Mouse (Mus musculus) spleen, adult 2 months (tissue): ENCODE measurements around the gene Numbl.

Experiments used
- CTCF ChIP-seq: fragments of 200-500 bp; IDR thresholded peaks from 2 replicates; pipeline ENCODE4 v1.5.1; 2011; ENCODE audit warnings: mild to moderate bottlenecking, inconsistent platforms; ENCODE audit not compliant: insufficient read depth, insufficient read length, insufficient replicate concordance; ENCODE audit errors: extremely low read depth
- POLR2A ChIP-seq: fragments of 200-500 bp; IDR thresholded peaks from 2 replicates; pipeline ENCODE4 v1.6.1; 2011; ENCODE audit warnings: low read depth, low read length, inconsistent platforms

DNA sequence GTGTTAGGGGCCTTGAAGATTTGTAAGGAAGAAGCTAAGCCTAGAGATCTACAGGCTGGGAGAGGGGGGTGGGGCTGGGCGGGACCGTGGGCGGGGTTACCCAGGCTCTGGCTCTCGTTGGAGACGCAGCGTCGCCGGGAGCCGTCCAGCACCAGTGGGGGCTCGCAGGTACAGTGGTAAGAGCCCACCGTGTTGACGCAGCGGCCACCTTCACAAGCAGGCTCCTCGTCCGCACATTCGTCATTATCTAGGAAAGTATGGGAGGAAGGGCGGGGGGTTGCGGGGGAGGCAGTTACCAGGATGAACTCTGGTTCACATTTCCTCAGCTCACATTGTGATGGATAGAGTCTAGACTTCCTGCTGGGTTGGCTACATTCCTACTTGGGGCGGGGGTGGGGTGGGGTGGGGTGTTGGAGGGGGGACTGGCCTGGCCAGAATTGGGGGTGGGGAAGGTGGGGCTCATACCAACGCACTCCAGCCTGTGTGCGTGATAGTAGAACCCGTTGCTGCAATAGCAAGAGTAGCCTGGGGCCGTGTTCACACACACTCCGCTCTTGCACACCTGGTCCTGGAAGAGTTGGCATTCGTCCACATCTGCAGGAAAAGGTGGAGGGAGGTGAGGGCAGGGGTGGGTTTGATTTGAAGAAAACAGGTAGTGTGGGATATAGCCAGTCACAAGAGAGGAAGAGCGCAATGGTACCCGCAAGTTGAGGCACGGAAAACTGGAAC is 50.8 kb downstream of the Numbl start:
- TF ChIP-seq CTCF: no peak
- no peak for TF ChIP-seq POLR2A
